Mouse (Mus musculus): ENCODE data around the gene Col27a1.

- no peak for TF ChIP-seq CTCF (IDR thresholded peaks at IDR 0.05; ENCODE audit: low read depth, low read length)
- no peak for TF ChIP-seq POLR2A (IDR thresholded peaks at IDR 0.05; ENCODE audit: extremely low read depth, insufficient read depth, low read length)
These were observed 143.3 kb downstream of the Col27a1 start for GRCm38 (mm10) chr4:63356981-63357570.

Measured in liver, adult 2 months (tissue).